Mouse (Mus musculus): ENCODE measurements around the gene AI413582. TPM values are rescaled to one million over a fixed set of nuclear protein-coding genes. Genes with fewer than 3 reads are reported as not detected.

AI413582 gene
- total RNA-seq (2012; rRNA removed) (23.2 and 30.2 TPM in 2 replicates), total RNA-seq (2014; rRNA removed) (14.0 and 14.6 TPM in 2 replicates), polyA plus RNA-seq (2012; ENCODE audit: insufficient read length, low read depth) (34.5 and 43.6 TPM in 2 replicates)

DNA sequence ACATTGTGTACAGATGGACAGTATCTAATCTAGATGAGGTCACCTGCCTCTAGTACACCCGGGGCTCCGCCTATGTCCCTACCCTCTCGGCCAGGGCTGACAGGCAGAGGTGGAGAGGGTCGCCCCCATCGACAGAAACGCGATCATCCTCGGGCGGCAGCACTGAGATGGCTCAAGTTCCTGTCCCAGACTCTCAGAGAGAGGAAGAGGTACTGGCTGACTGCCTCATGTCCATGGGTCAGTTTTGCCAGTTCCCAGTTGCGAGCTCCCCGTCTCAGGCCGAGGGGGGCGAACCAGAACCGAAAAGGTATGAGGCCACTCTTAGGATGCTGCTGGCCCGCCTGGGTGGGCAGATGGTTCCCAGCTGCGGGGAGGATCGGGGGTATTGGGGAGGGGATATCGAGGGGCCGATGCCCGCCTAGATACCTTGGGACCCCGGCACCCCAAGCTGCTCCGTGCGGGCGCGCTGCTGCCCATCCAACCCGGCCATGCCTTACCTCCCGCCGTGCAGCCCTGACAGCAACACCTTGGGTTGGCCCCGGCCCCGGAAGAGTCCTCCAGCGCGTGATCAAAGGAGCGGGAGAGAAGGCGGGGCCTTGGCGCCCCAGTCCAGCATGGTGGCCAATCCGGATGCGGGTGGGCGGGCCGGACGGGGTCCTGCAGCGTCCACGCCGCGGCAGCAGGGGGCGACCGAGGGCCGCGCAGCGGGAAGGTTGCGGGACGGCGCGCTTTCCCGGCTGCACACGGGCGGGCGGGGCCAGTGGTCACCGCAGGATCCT, at the start of gene AI413582:
Gene AI413582, minus strand, starts transcription at position 594 of the 779 bp plus-strand sequence.
- Histone ChIP-seq H3K9ac (ENCODE audit: insufficient read depth, low read depth) (peak within 1 kb of the TSS; percentile 44; the same call in 1 of the 2 replicates), H3K36me3 (replicated peaks in 1 of 2; ENCODE audit: control insufficient read depth in 1 of 2, insufficient read depth in 1 of 2, low read length in 1 of 2) (peaks cover 16 to 29% of the 10 kb centered on the region in 2 experiments), H3K27me3 (replicated peaks) (no peaks in the 10 kb centered on the region), H3K4me3 (replicated peaks in 1 of 3; ENCODE audit: low read depth in 2 of 3, low read length in 2 of 3, poor library complexity in 1 of 3) (peak within 1 kb of the TSS; percentile 71 to 75 (median 74)), H3K27ac (ENCODE audit: insufficient read depth, low read depth) (peak within 1 kb of the TSS; percentile 39), H3K9me3 (replicated peaks; ENCODE audit: low read length) (no peaks in the 10 kb centered on the region), H3K4me1 (ENCODE audit: control insufficient read depth in 1 of 2, insufficient read depth in 2 of 2) (peaks cover 20 to 44% of the 10 kb centered on the region in 2 experiments), H3K4me2 (ENCODE audit: insufficient read depth, low read depth, poor library complexity, severe bottlenecking) (peak within 1 kb of the TSS; percentile 64), H3K79me2 (replicated peaks; ENCODE audit: control insufficient read depth, extremely low read depth, insufficient read depth, poor library complexity, severe bottlenecking) (peaks cover 20% of the 10 kb centered on the region)
- peak; percentile 95 for DNase-seq (ENCODE audit: extremely low read depth)
- TF ChIP-seq TCF12 (IDR thresholded peaks at IDR 0.05; ENCODE audit: low read depth, low read length) (peak; percentile 81), CHD1 (IDR thresholded peaks at IDR 0.05; ENCODE audit: low read depth, low read length) (no peak), SMC3 (IDR thresholded peaks at IDR 0.05; ENCODE audit: low read depth, low read length) (peak; percentile 78), JUN (IDR thresholded peaks at IDR 0.05; ENCODE audit: insufficient read depth, low read depth, low read length) (no peak), MAX (IDR thresholded peaks at IDR 0.05; ENCODE audit: low read length) (peak; percentile 58), JUND (conservative IDR thresholded peaks at IDR 0.05; ENCODE audit: low read depth, low read length) (no peak), GABPA (IDR thresholded peaks at IDR 0.05; ENCODE audit: insufficient replicate concordance, low read depth, low read length) (no peak), POLR2AphosphoS2 (IDR thresholded peaks at IDR 0.05; ENCODE audit: low read depth, low read length) (no peak), MEF2A (IDR thresholded peaks at IDR 0.05; ENCODE audit: borderline replicate concordance, low read depth, low read length) (peak; percentile 69), ELF1 (IDR thresholded peaks at IDR 0.05; ENCODE audit: low read depth, low read length) (peak; percentile 88), ZNF384 (IDR thresholded peaks at IDR 0.05; ENCODE audit: low read depth, low read length) (no peak), E2F4 (IDR thresholded peaks at IDR 0.05; ENCODE audit: insufficient replicate concordance, low read depth, low read length) (no peak), CHD2 (IDR thresholded peaks at IDR 0.05; ENCODE audit: low read length) (peak; percentile 25; the same call in 1 of the 2 replicates), KAT2A (IDR thresholded peaks at IDR 0.05; ENCODE audit: insufficient replicate concordance, low read length) (no peak), POLR2A (IDR thresholded peaks at IDR 0.05; ENCODE audit: low read depth, low read length) (peak; percentile 91), IRF4 (IDR thresholded peaks at IDR 0.05; ENCODE audit: low read depth, low read length) (peak; percentile 67), ZMIZ1 (IDR thresholded peaks at IDR 0.05; ENCODE audit: low read depth, low read length) (peak; percentile 87), ZC3H11A (IDR thresholded peaks at IDR 0.05; ENCODE audit: low read depth, low read length) (no peak), ZKSCAN1 (IDR thresholded peaks at IDR 0.05; ENCODE audit: borderline replicate concordance, low read depth, low read length) (no peak), UBTF (IDR thresholded peaks at IDR 0.05; ENCODE audit: low read depth, low read length) (no peak), TBP (conservative IDR thresholded peaks at IDR 0.05; ENCODE audit: low read depth, low read length) (no peak), RCOR1 (conservative IDR thresholded peaks at IDR 0.05; ENCODE audit: low read depth, low read length) (no peak), MYC (IDR thresholded peaks at IDR 0.05; ENCODE audit: low read depth, low read length) (0 out of 2 replicates have a peak, but pooled peaks have one; percentile 13), PAX5 (IDR thresholded peaks at IDR 0.05; ENCODE audit: low read length) (no peak), USF1 (IDR thresholded peaks at IDR 0.05; ENCODE audit: low read depth, low read length) (peak; percentile 75), CTCF (conservative IDR thresholded peaks at IDR 0.05 in 1 of 2, IDR thresholded peaks at IDR 0.05 in 1 of 2; ENCODE audit: low read depth in 2 of 2, low read length in 2 of 2) (peak in 1 of 2 experiments; percentile 90; a peak in 2 of 4 replicates), MAFK (IDR thresholded peaks at IDR 0.05; ENCODE audit: insufficient replicate concordance, low read length) (no peak), NELFE (IDR thresholded peaks at IDR 0.05; ENCODE audit: low read depth, low read length) (peak; percentile 79), HCFC1 (IDR thresholded peaks at IDR 0.05; ENCODE audit: low read depth, low read length) (peak; percentile 62), ETS1 (conservative IDR thresholded peaks at IDR 0.05; ENCODE audit: low read depth, low read length) (no peak), BHLHE40 (IDR thresholded peaks at IDR 0.05; ENCODE audit: low read depth, low read length) (peak; percentile 56), SIN3A (IDR thresholded peaks at IDR 0.05; ENCODE audit: low read length) (peak; percentile 52; the same call in 1 of the 2 replicates), RAD21 (IDR thresholded peaks at IDR 0.05; ENCODE audit: low read depth, low read length) (peak; percentile 74), EP300 (IDR thresholded peaks at IDR 0.05; ENCODE audit: low read length) (peak; percentile 19; the same call in 1 of the 2 replicates), NRF1 (IDR thresholded peaks at IDR 0.05; ENCODE audit: low read depth, low read length) (peak; percentile 37; the same call in 1 of the 2 replicates), MAZ (IDR thresholded peaks at IDR 0.05; ENCODE audit: low read depth, low read length) (peak; percentile 97), USF2 (conservative IDR thresholded peaks at IDR 0.05; ENCODE audit: low read depth, low read length) (no peak; the same call in 1 of the 2 replicates), MXI1 (IDR thresholded peaks at IDR 0.05; ENCODE audit: low read depth, low read length) (peak; percentile 92)
- dilution Hi-C loops (cut with MboI; ENCODE audit: extremely low pct_ligation_motif_present, extremely low pct_unique_long_range_greater_than_20kb, low sequenced_read_pairs): no loop called here
- in situ Hi-C loops (cut with MboI; ENCODE audit: low pct_ligation_motif_present, low pct_unique_long_range_greater_than_20kb, low sequenced_read_pairs): loop anchor here (5.0 kb wide), 1 partner anchor 67 kb away; no protein-coding TSS in a partner anchor
